Mouse (Mus musculus): ENCODE measurements around the gene Coq10a.

The Coq10a gene

GRCm38 (mm10) chr10:128385902-128386301, 17.1 kb upstream of the Coq10a start:
- no peak for DNase-seq (ENCODE audit: low spot score in 2 of 2)

GRCm38 (mm10) chr10:128382482-128382881, 13.7 kb upstream of the Coq10a start:
- no peak for DNase-seq (ENCODE audit: low spot score in 2 of 2)

GRCm38 (mm10) chr10:128380565-128380964, 11.8 kb upstream of the Coq10a start:
- peak in 1 of 2 experiments; percentile 58 for DNase-seq (ENCODE audit: low spot score in 2 of 2)

GRCm38 (mm10) chr10:128379260-128379659, 10.5 kb upstream of the Coq10a start:
- DNase-seq (ENCODE audit: low spot score in 2 of 2): peak in 1 of 2 experiments; percentile 14

- DNase-seq (ENCODE audit: low spot score in 2 of 2): no peak
Measured at GRCm38 (mm10) chr10:128378462-128378861, 9.7 kb upstream of the Coq10a start.

GRCm38 (mm10) chr10:128377940-128378448, 9.2 kb upstream of the Coq10a start:
- peak in 1 of 2 experiments; percentile 11 for DNase-seq (ENCODE audit: low spot score in 2 of 2)

GRCm38 (mm10) chr10:128377222-128377939, 8.6 kb upstream of the Coq10a start:
- DNase-seq (ENCODE audit: low spot score in 2 of 2): peak in 1 of 2 experiments; percentile 66

GRCm38 (mm10) chr10:128376455-128377211, 7.8 kb upstream of the Coq10a start, which contains the start of gene Ankrd52:
Ankrd52 (plus strand) TSS chr10:128377115.
- DNase-seq (ENCODE audit: low spot score in 2 of 2): peak; percentile 91 to 93

DNA sequence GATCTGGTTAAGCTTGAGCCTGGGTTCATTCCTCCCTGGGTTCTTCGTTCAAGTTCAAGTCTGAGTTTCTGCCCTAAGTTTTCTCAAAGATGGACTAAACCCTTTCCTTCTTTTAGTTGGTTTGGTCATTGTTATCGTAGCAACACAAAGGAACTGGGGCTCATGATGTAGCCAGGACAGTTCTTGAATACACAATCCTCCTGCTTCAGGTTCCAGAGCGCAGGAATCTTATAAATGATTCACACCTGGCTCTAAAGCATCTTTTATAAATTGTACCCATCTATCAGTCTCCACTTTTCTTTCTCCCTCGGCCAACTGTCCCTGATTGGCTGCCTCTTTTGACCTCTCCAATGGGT, 7.3 kb upstream of the Coq10a start:
- no peak for DNase-seq (ENCODE audit: low spot score in 2 of 2)

DNA sequence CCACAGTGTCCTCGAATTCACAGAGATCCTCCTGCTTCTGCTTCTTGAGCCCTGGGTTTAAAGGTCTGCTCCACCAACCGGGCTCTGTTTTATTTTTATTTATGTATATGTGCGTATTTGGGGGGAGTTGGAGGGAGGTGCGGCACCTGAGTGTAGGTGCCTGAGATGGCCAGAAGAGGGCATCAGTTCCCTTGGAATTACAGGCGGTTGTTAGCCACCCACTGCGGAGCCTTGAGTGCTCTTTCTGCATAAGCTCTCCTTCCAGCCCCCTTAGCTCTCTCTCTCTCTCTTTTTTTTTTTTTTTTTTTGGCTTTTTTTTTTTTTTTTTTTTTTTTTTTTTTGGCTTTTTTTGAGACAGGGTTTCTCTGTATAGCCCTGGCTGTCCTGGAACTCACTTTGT, 5.6 kb upstream of the Coq10a start:
- no peak for DNase-seq (ENCODE audit: low spot score in 2 of 2)

GRCm38 (mm10) chr10:128372989-128373748, 4.4 kb upstream of the Coq10a start:
- DNase-seq (ENCODE audit: low spot score in 2 of 2): no peak

- DNase-seq (ENCODE audit: low spot score in 2 of 2): no peak
Measured at GRCm38 (mm10) chr10:128372142-128372541, 3.3 kb upstream of the Coq10a start.

- no peak for DNase-seq (ENCODE audit: low spot score in 2 of 2)
Measured at GRCm38 (mm10) chr10:128370601-128371000, 1.8 kb upstream of the Coq10a start.

GRCm38 (mm10) chr10:128370021-128370420, 1.2 kb upstream of the Coq10a start:
- no peak for DNase-seq (ENCODE audit: low spot score in 2 of 2)

DNA sequence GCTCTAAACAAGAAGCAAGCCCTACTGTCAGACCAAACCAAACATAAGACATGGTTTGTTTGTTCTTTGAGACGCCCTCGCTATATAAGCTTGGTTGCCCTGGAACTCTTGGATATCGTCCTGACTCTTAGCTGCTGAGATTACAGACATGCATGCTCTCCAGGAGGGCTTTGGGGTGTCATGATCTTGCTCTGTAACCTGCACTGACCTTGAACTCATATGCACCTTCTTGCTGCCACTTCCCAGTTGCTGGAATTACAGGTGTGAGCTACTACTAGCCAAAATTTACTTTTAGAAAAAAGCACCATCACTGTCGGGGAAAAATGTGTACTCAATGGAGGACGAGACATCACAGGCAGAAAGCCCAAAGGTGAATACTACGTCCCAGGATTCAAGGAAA, 802 bp upstream of the Coq10a start:
- no peak for DNase-seq (ENCODE audit: low spot score in 2 of 2)

GRCm38 (mm10) chr10:128369218-128369543, 384 bp upstream of the Coq10a start:
- no peak for DNase-seq (ENCODE audit: low spot score in 2 of 2)

DNA sequence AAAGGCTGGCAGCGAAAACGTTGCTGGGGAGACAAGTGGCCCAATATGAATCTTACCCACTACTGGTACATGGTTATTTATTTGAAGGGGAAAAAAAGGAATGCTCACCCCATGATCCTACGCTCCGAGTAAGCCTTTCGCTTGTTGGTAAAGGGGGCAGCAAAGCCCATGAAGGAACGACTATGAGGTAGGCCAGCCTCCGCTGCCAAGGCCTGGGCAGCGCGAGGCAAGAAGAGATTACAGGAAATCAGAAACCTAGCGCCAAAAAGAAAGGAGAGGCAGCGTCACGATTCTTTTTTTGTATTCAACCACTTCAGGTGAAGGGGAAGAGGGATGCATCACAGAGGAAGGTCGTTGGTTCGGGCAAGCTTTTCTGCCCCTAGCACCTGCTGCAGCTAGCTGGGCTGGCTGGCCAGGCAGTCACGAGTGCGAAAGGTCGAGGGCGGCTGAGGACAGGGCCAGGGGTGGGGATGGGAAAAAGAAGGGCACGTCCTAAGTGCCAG, 847 bp downstream of the Coq10a start:
- no peak for DNase-seq (ENCODE audit: low spot score in 2 of 2)

GRCm38 (mm10) chr10:128362568-128362967, 6.2 kb downstream of the Coq10a start:
- no peak for DNase-seq (ENCODE audit: low spot score in 2 of 2)

DNA sequence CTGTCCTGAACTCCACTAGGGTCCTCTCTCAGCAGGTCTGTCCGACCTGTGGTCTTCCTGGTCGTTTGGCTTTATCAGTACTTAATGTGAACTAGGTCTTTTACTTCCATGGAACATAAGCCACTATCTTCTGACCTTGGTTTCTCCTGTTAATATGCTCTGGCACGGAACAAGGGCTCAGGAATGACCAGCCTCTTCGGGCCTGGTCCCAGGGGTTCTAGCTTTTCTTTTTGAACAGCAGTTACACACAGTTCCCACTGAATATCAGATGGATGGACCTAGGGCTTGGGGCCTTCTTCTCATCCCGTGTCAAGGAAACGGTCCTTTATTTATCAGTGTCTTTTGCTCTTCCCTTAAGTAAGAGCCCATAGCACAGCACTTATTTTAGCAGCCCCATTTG, 7.0 kb downstream of the Coq10a start:
- no peak for DNase-seq (ENCODE audit: low spot score in 2 of 2)

GRCm38 (mm10) chr10:128359226-128359625, 9.6 kb downstream of the Coq10a start:
- DNase-seq (ENCODE audit: low spot score in 2 of 2): no peak

GRCm38 (mm10) chr10:128358796-128359195, 10.0 kb downstream of the Coq10a start:
- DNase-seq (ENCODE audit: low spot score in 2 of 2): peak; percentile 45 to 77

DNA sequence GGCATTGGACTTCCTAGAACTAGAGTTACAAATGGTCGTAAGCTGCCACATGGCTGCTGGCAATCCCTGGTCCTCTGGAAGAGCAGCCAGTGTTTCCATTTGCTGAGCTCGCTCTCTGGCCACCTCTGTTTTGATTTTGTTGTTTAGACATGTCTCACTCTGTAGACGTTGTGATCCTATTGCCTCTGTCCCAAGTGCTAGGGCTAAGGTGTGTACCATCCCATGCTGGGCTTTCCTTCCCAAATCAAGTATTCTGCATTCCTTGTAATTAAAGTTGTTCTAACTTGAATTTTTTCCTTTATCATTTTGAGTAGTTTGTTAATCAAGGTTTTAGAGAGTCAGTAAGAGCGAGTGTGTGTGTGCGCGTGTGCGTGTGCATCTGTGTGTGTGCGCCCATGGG, 21.3 kb downstream of the Coq10a start:
- DNase-seq (ENCODE audit: low spot score in 2 of 2): no peak

Data from spleen, postnatal 10 days (tissue).